Mouse (Mus musculus) kidney, postnatal 14 days (tissue): ENCODE data around the gene Pus7.
"Not testable (repeated sequence)": the region's sequence is repeated elsewhere in the genome, so short reads cannot be mapped to it uniquely, and the experiment has no call there.

Source experiments
- DNase-seq: peaks from one replicate; pipeline ENCODE4 v3.0.0; 2022; ENCODE audit warnings: mixed read lengths

Pus7 gene

GRCm38 (mm10) chr5:23749882-23750281, 33.6 kb downstream of the Pus7 start:
- no peak for DNase-seq

GRCm38 (mm10) chr5:23743261-23743660, 40.2 kb downstream of the Pus7 start:
- DNase-seq, result no peak

GRCm38 (mm10) chr5:23737111-23737510, 46.4 kb downstream of the Pus7 start:
- DNase-seq, result no peak

GRCm38 (mm10) chr5:23736366-23736765, 47.1 kb downstream of the Pus7 start:
- DNase-seq, result peak; percentile 7

- DNase-seq, result no peak
These were observed 61.6 kb downstream of the Pus7 start for GRCm38 (mm10) chr5:23721956-23722355.

GRCm38 (mm10) chr5:23718881-23719328, 64.6 kb downstream of the Pus7 start:
- DNase-seq, result no peak

- no peak for DNase-seq
These were observed 65.4 kb downstream of the Pus7 start for GRCm38 (mm10) chr5:23718182-23718534.

- DNase-seq, result no peak
These were observed 65.9 kb downstream of the Pus7 start for GRCm38 (mm10) chr5:23717469-23718181.

- no peak for DNase-seq
These were observed 69.8 kb downstream of the Pus7 start for GRCm38 (mm10) chr5:23713401-23714335.

GRCm38 (mm10) chr5:23712130-23713001, 71.1 kb downstream of the Pus7 start:
- DNase-seq, result peak; percentile 86

- peak; percentile 20 for DNase-seq
These were observed 71.8 kb downstream of the Pus7 start for GRCm38 (mm10) chr5:23711671-23712129.

GRCm38 (mm10) chr5:23711244-23711643, 72.3 kb downstream of the Pus7 start:
- no peak for DNase-seq

GRCm38 (mm10) chr5:23709661-23710060, 73.8 kb downstream of the Pus7 start:
- no peak for DNase-seq

GRCm38 (mm10) chr5:23706601-23707597, 76.6 kb downstream of the Pus7 start:
- not testable (repeated sequence) for DNase-seq

GRCm38 (mm10) chr5:23697457-23697856, 86.1 kb downstream of the Pus7 start:
- DNase-seq, result no peak
